19 mouse cellular contexts compared by ENCODE assay signal in the genomic region with DNA sequence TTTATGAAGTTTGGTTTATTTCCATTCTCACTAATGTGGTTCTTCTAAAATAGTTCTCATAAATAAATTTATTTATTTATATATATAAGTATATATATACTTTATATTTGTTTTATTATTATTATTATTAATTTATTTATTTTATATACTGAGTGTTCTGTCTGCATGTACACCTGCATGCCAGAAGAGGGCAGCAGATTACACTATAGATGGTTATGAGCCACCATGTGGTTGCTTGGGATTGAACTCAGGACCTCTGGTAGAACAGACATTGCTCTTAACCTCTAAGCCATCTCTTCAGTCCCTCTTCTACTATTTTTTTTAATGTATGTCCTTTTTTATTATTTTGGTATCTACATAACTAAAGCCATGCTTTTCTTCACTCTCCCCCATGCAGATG.
DNase-seq lines count a peak whose midpoint lies in the region; ATAC-seq and TF ChIP-seq lines count a peak whose summit lies in the region.
"Had no signal": no experiment of that assay in that cellular context is flagged by ENCODE, and none has a peak within 500 bp of the region (broad histone marks: within the 10 kb centered on the region; RNA-seq: fewer than 3 reads in every experiment).

No protein-coding gene starts in this region.

- no peak overlapping the region for H3K4me2 ChIP-seq in embryonic facial prominence, embryonic 11.5 days (ENCODE audit: low read depth, low read length)
- H3K4me2 ChIP-seq in hindbrain, postnatal 0 days (ENCODE audit: low read depth, low read length) = no peak overlapping the region
- no peak overlapping the region for H3K4me2 ChIP-seq in hindbrain, embryonic 16.5 days (ENCODE audit: low read length)
- H3K4me2 ChIP-seq in lung, embryonic 14.5 days = no peak overlapping the region
- H3K4me2 ChIP-seq: forebrain, embryonic 12.5 days; hindbrain, embryonic 15.5 days; limb, embryonic 12.5 days; midbrain, embryonic 12.5 days had no signal

- H3K27me3 ChIP-seq in embryonic facial prominence, embryonic 11.5 days (ENCODE audit: control insufficient read depth, insufficient read depth, low read length) = no peaks in the 10 kb centered on the region
- no peaks in the 10 kb centered on the region for H3K27me3 ChIP-seq in embryonic facial prominence, embryonic 10.5 days (replicated peaks; ENCODE audit: low read depth, poor library complexity, severe bottlenecking)
- H3K27me3 ChIP-seq in hindbrain, postnatal 0 days (ENCODE audit: insufficient read depth, low read length) = no peaks in the 10 kb centered on the region
- H3K27me3 ChIP-seq in hindbrain, embryonic 16.5 days (replicated peaks; ENCODE audit: control insufficient read depth, insufficient read depth, low read length) = no peaks in the 10 kb centered on the region
- no peaks in the 10 kb centered on the region for H3K27me3 ChIP-seq in lung, embryonic 14.5 days (ENCODE audit: insufficient read depth, low read length)
- H3K27me3 ChIP-seq: forebrain, embryonic 12.5 days; hindbrain, embryonic 15.5 days; limb, embryonic 12.5 days; midbrain, embryonic 12.5 days had no signal

- no peaks in the 10 kb centered on the region for H3K4me1 ChIP-seq in embryonic facial prominence, embryonic 11.5 days (ENCODE audit: control insufficient read depth, insufficient read depth, low read length)
- no peaks in the 10 kb centered on the region for H3K4me1 ChIP-seq in embryonic facial prominence, embryonic 10.5 days
- H3K4me1 ChIP-seq in hindbrain, postnatal 0 days (ENCODE audit: insufficient read depth, low read length) = no peaks in the 10 kb centered on the region
- H3K4me1 ChIP-seq in hindbrain, embryonic 16.5 days (ENCODE audit: control insufficient read depth, insufficient read depth, low read depth, low read length) = no peaks in the 10 kb centered on the region
- no peaks in the 10 kb centered on the region for H3K4me1 ChIP-seq in lung, embryonic 14.5 days (ENCODE audit: insufficient read depth)
- H3K4me1 ChIP-seq: forebrain, embryonic 12.5 days; hindbrain, embryonic 15.5 days; limb, embryonic 12.5 days; midbrain, embryonic 12.5 days had no signal

- no peak overlapping the region for H3K27ac ChIP-seq in embryonic facial prominence, embryonic 11.5 days (replicated peaks; ENCODE audit: low read depth, low read length)
- H3K27ac ChIP-seq in embryonic facial prominence, embryonic 10.5 days (replicated peaks) = no peak overlapping the region
- no peak overlapping the region for H3K27ac ChIP-seq in hindbrain, postnatal 0 days
- H3K27ac ChIP-seq in hindbrain, embryonic 16.5 days (ENCODE audit: low read depth, low read length) = no peak overlapping the region
- no peak overlapping the region for H3K27ac ChIP-seq in lung, embryonic 14.5 days (ENCODE audit: low read depth)
- H3K27ac ChIP-seq: forebrain, embryonic 12.5 days; hindbrain, embryonic 15.5 days; limb, embryonic 12.5 days; macrophage; midbrain, embryonic 12.5 days had no signal

- peak; percentile 16 for DNase-seq in embryonic facial prominence, embryonic 11.5 days (ENCODE audit: low spot score)
- DNase-seq in embryonic facial prominence, embryonic 10.5 days (ENCODE audit: low spot score) = no peak
- no peak for DNase-seq in hindbrain, postnatal 0 days (ENCODE audit: low spot score)
- peak; percentile 42 for DNase-seq in lung, embryonic 14.5 days
- no peak for DNase-seq in lung, adult 18-20 months
- peak; percentile 5 for DNase-seq in induced T-regulatory cell, adult 2 months (ENCODE audit: low read depth)
- no peak for DNase-seq in cerebellum, postnatal 36 days
- DNase-seq: adrenal gland, postnatal 25 days; cerebellum, adult 2 months; heart, adult 18-20 months; heart, postnatal 14 days; right cerebral cortex, adult 18-20 months; thymus, postnatal 4 days had no signal

- H3K9ac ChIP-seq in embryonic facial prominence, embryonic 11.5 days (replicated peaks; ENCODE audit: low read length) = no peak overlapping the region
- H3K9ac ChIP-seq in hindbrain, postnatal 0 days (replicated peaks; ENCODE audit: low read length) = no peak overlapping the region
- H3K9ac ChIP-seq in hindbrain, embryonic 16.5 days (ENCODE audit: low read depth, low read length) = no peak overlapping the region
- H3K9ac ChIP-seq in lung, embryonic 14.5 days = no peak overlapping the region
- H3K9ac ChIP-seq: forebrain, embryonic 12.5 days; hindbrain, embryonic 15.5 days; limb, embryonic 12.5 days; midbrain, embryonic 12.5 days had no signal

- peak; percentile 38 for TF ChIP-seq CTCF in hindbrain, postnatal 0 days (IDR thresholded peaks at IDR 0.05; ENCODE audit: low read depth)
- peak; percentile 48 for TF ChIP-seq CTCF in lung, embryonic 14.5 days (IDR thresholded peaks at IDR 0.05; ENCODE audit: low read depth)

- no peaks in the 10 kb centered on the region for H3K36me3 ChIP-seq in embryonic facial prominence, embryonic 11.5 days (replicated peaks; ENCODE audit: control insufficient read depth, insufficient read depth, low read depth, low read length)
- no peaks in the 10 kb centered on the region for H3K36me3 ChIP-seq in embryonic facial prominence, embryonic 10.5 days (replicated peaks)
- no peaks in the 10 kb centered on the region for H3K36me3 ChIP-seq in hindbrain, postnatal 0 days (ENCODE audit: insufficient read depth, low read length)
- no peaks in the 10 kb centered on the region for H3K36me3 ChIP-seq in hindbrain, embryonic 16.5 days (ENCODE audit: control insufficient read depth, insufficient read depth, low read length)
- no peaks in the 10 kb centered on the region for H3K36me3 ChIP-seq in lung, embryonic 14.5 days (ENCODE audit: insufficient read depth)
- H3K36me3 ChIP-seq: forebrain, embryonic 12.5 days; hindbrain, embryonic 15.5 days; limb, embryonic 12.5 days; midbrain, embryonic 12.5 days had no signal

- H3K4me3 ChIP-seq in embryonic facial prominence, embryonic 11.5 days (ENCODE audit: low read depth, low read length) = no peak overlapping the region
- no peak overlapping the region for H3K4me3 ChIP-seq in embryonic facial prominence, embryonic 10.5 days
- H3K4me3 ChIP-seq in hindbrain, postnatal 0 days (ENCODE audit: low read length) = no peak overlapping the region
- H3K4me3 ChIP-seq in hindbrain, embryonic 16.5 days (ENCODE audit: low read length) = no peak overlapping the region
- H3K4me3 ChIP-seq in lung, embryonic 14.5 days (ENCODE audit: low read depth, low read length) = no peak overlapping the region
- H3K4me3 ChIP-seq: forebrain, embryonic 12.5 days; hindbrain, embryonic 15.5 days; limb, embryonic 12.5 days; midbrain, embryonic 12.5 days had no signal

- H3K9me3 ChIP-seq in embryonic facial prominence, embryonic 11.5 days (replicated peaks; ENCODE audit: control insufficient read depth, low read length) = no peaks in the 10 kb centered on the region
- no peaks in the 10 kb centered on the region for H3K9me3 ChIP-seq in embryonic facial prominence, embryonic 10.5 days
- H3K9me3 ChIP-seq in hindbrain, postnatal 0 days (ENCODE audit: low read length) = no peaks in the 10 kb centered on the region
- no peaks in the 10 kb centered on the region for H3K9me3 ChIP-seq in hindbrain, embryonic 16.5 days (ENCODE audit: control insufficient read depth, low read length)
- no peaks in the 10 kb centered on the region for H3K9me3 ChIP-seq in lung, embryonic 14.5 days (ENCODE audit: low read depth, low read length)
- H3K9me3 ChIP-seq: forebrain, embryonic 12.5 days; hindbrain, embryonic 15.5 days; limb, embryonic 12.5 days; midbrain, embryonic 12.5 days had no signal

- no peak for ATAC-seq in embryonic facial prominence, embryonic 11.5 days (replicated peaks; ENCODE audit: insufficient number of reproducible peaks, low FRiP score, low TSS enrichment, low read depth)
- ATAC-seq in hindbrain, postnatal 0 days = no peak
- ATAC-seq in hindbrain, embryonic 16.5 days = no peak
- no peak for ATAC-seq in lung, embryonic 14.5 days (ENCODE audit: insufficient read depth)

Comparison
In these comparisons a context has a peak if more than half of its experiments do, and no peak if none do; other contexts are left out.
1. DNase-seq: peak in embryonic facial prominence, embryonic 11.5 days (single experiment), lung, embryonic 14.5 days (single experiment) and induced T-regulatory cell, adult 2 months (single experiment); none in embryonic facial prominence, embryonic 10.5 days (single experiment), hindbrain, postnatal 0 days (single experiment), lung, adult 18-20 months (0 of 2) and cerebellum, postnatal 36 days (0 of 2).